Mouse (Mus musculus): Measurements from ENCODE around the gene Baz2a.

DNA sequence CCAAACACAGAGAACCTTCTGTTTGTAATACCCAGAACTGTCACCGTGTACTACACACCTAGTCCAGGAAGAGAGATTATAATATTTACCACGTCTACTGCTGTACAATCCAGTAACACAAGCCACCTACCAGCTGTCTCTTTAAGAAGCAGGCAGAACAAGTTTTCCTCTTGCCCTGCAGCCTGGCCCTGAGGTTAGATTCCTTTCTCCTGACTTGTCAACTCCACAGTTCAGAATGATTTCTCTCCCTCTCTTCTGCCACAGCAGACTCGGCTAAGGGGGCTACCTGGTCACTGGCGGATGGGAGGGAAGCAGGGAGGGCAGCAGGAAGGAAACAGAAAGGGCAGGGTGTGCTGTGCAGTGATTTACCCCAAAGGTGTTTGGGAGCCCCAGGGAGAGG, 52.3 kb downstream of the Baz2a start:
- TF ChIP-seq CTCF (conservative IDR thresholded peaks at IDR 0.05 in 1 of 2, IDR thresholded peaks at IDR 0.05 in 1 of 2; ENCODE audit: low read depth in 2 of 2, low read length in 2 of 2) = no peak
- TF ChIP-seq JUND (conservative IDR thresholded peaks at IDR 0.05; ENCODE audit: low read depth, low read length) = no peak
- no peak for TF ChIP-seq MXI1 (IDR thresholded peaks at IDR 0.05; ENCODE audit: low read depth, low read length)
- TF ChIP-seq GABPA (IDR thresholded peaks at IDR 0.05; ENCODE audit: insufficient replicate concordance, low read depth, low read length) = no peak
- TF ChIP-seq USF2 (conservative IDR thresholded peaks at IDR 0.05; ENCODE audit: low read depth, low read length) = no peak
- no peak for TF ChIP-seq HCFC1 (IDR thresholded peaks at IDR 0.05; ENCODE audit: low read depth, low read length)
- TF ChIP-seq POLR2A (IDR thresholded peaks at IDR 0.05; ENCODE audit: low read depth, low read length) = no peak
- no peak for TF ChIP-seq NRF1 (IDR thresholded peaks at IDR 0.05; ENCODE audit: low read depth, low read length)
- no peak for TF ChIP-seq MAFK (IDR thresholded peaks at IDR 0.05; ENCODE audit: insufficient replicate concordance, low read length)

Measured in CH12.LX (cell line).